Mouse (Mus musculus) kidney, embryonic 14.5 days (tissue): ENCODE results near the gene Timm10b. TPM values are rescaled to one million over a fixed set of nuclear protein-coding genes. Genes with fewer than 3 reads are reported as not detected.

Experiments
- ATAC-seq: fragments of 200-750 bp; cut with Nextera tagmentation; 2 replicates; pipeline ENCODE4 v1.8.0; 2017; ENCODE audit warnings: moderate number of reproducible peaks, mild to moderate bottlenecking, moderate TSS enrichment, moderate library complexity; ENCODE audit not compliant: low FRiP score, low TSS enrichment
- H3K27ac ChIP-seq: fragments of 300-500 bp; sonication (generic); 2 replicates; pipeline ENCODE4 v1.5.1; 2014; ENCODE audit warnings: low read depth, mild to moderate bottlenecking, low read length, moderate library complexity, mixed read lengths
- H3K27me3 ChIP-seq: fragments of 300-500 bp; sonication (generic); 2 replicates; pipeline ENCODE4 v1.6.1; 2014; ENCODE audit warnings: mild to moderate bottlenecking, low read length; ENCODE audit not compliant: control insufficient read depth, insufficient read depth
- H3K36me3 ChIP-seq: fragments of 300-500 bp; sonication (generic); 2 replicates; pipeline ENCODE4 v1.6.1; 2014; ENCODE audit warnings: low read length, mixed read lengths; ENCODE audit not compliant: control insufficient read depth, insufficient read depth
- H3K4me1 ChIP-seq: fragments of 300-500 bp; sonication (generic); 2 replicates; pipeline ENCODE4 v1.6.1; 2014; ENCODE audit warnings: low read length, mixed read lengths; ENCODE audit not compliant: control insufficient read depth, insufficient read depth
- H3K4me2 ChIP-seq: fragments of 300-500 bp; sonication (generic); replicated peaks from 2 replicates; pipeline ENCODE4 v1.6.1; 2014; ENCODE audit warnings: low read depth, mild to moderate bottlenecking, low read length
- H3K4me3 ChIP-seq: fragments of 300-500 bp; sonication (generic); 2 replicates; pipeline ENCODE4 v1.5.1; 2014; ENCODE audit warnings: mild to moderate bottlenecking, low read length
- H3K9ac ChIP-seq: fragments of 300-500 bp; sonication (generic); 2 replicates; pipeline ENCODE4 v1.6.1; 2014; ENCODE audit warnings: low read depth, mild to moderate bottlenecking, low read length, moderate library complexity
- H3K9me3 ChIP-seq: fragments of 300-500 bp; sonication (generic); 2 replicates; pipeline ENCODE4 v1.6.1; 2016; ENCODE audit warnings: low read length; ENCODE audit not compliant: control insufficient read depth
- WGBS: fragments of 180-500 bp; shearing (Covaris S2); extraction: QIAGEN DNeasy Blood & Tissue Kit; methylation state at CpG from one replicate; pipeline ENCODE4 v1.1.7; 2014; 5-methylcytosine and 5-hydroxymethylcytosine counted together
- polyA plus RNA-seq: library from polyadenylated mRNA; unstranded; fragments of >200 nt; fragmentation: Nextera tagmentation; extraction: Ambion mirVana; gene quantifications from 2 replicates; pipeline ENCODE4 v1.2.1, GENCODE M21; 2014

Timm10b gene
- polyA plus RNA-seq, 1 experiment from 2014 or later: 180 TPM

DNA sequence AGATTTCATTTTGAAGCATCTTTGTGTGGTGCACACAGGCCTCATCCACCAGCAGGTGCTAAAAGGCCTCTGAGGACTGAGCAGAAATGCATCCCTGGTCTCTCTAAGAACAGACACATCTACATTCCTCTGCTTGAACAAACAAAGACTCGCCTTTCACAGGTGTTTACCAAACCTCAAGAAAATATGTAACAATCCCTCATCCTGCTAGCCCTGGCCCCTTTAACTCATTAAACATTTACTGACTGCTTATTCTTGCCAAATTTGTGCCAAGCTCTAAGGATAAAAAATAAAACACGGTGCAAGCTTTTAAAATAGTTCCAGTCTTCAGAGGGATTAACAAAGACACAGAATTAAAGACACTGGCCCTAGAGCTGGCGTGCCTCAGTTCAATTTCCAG is 20.2 kb upstream of the Timm10b start:
- Histone ChIP-seq H3K27me3 (no peaks in the 10 kb centered on the region), H3K4me3 (no peak overlapping the region), H3K9ac (no peak overlapping the region), H3K4me1 (no peaks in the 10 kb centered on the region), H3K4me2 (no peak overlapping the region), H3K27ac (no peak overlapping the region), H3K36me3 (peaks cover 62% of the 10 kb centered on the region), H3K9me3 (no peaks in the 10 kb centered on the region)
- ATAC-seq: no peak
- WGBS: 79% methylated on average over 3 of the region's 3 CpGs

DNA sequence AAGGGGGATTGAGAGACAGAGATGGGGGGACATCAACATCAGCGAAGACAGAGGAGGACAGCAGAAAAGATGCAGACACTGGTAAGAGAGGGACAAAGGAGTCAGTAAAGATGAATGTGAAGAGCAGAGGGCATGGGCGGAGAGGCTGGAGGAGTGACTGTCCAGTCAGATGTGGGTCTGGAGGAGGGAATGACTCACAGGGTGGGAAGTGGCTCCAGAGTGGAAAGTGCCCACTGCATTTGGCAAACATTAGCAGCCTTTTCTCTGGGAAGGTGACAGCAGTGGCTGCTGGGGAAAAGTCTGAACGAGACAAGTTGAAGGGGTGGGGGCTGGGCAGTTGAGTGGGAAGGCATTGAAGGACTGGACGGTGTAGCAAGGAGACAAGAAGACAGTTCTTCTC is 18.8 kb upstream of the Timm10b start:
- no peak for ATAC-seq
- H3K27ac ChIP-seq: no peak overlapping the region

GRCm38 (mm10) chr7:105621646-105622292 is 18.1 kb upstream of the Timm10b start:
- Histone ChIP-seq H3K4me3 (no peak overlapping the region), H3K27me3 (no peaks in the 10 kb centered on the region), H3K4me2 (no peak overlapping the region), H3K36me3 (peaks cover 49% of the 10 kb centered on the region), H3K9me3 (no peaks in the 10 kb centered on the region), H3K9ac (no peak overlapping the region), H3K27ac (no peak overlapping the region), H3K4me1 (no peaks in the 10 kb centered on the region)
- WGBS: 80% methylated on average over 8 of the region's 8 CpGs
- no peak for ATAC-seq

More for the DNA sequence above, 18.8 kb upstream of the Timm10b start:
- H3K9me3 ChIP-seq: no peaks in the 10 kb centered on the region
- no peak overlapping the region for H3K9ac ChIP-seq
- H3K4me3 ChIP-seq: no peak overlapping the region
- no peaks in the 10 kb centered on the region for H3K4me1 ChIP-seq
- WGBS: 77% methylated on average over 4 of the region's 4 CpGs
- H3K36me3 ChIP-seq: peaks cover 56% of the 10 kb centered on the region
- H3K27me3 ChIP-seq: no peaks in the 10 kb centered on the region
- H3K4me2 ChIP-seq: no peak overlapping the region

DNA sequence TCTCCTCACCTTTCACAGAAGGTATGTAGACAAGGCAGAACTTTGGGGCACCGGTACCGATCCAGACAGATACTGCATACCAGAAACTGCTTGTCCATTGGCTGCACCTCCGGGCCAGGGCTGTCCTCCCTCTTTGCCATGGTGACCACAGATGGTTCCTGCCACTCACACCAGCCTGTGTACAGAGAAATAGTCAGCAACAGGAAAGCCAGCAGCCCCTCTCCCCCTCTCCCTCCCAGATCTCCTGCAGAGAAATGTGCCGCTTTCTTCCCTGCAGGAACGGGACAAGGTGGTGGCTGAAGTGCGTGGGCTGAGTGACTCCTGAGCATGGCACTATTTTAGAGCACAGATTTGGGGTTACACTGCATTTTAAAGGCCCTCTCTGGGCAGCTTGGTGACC is 14.5 kb upstream of the Timm10b start:
- ATAC-seq: no peak
- Histone ChIP-seq H3K4me1 (no peaks in the 10 kb centered on the region), H3K9me3 (no peaks in the 10 kb centered on the region), H3K9ac (no peak overlapping the region), H3K36me3 (peaks cover 25% of the 10 kb centered on the region), H3K27me3 (no peaks in the 10 kb centered on the region), H3K4me2 (no peak overlapping the region), H3K27ac (no peak overlapping the region), H3K4me3 (no peak overlapping the region)
- 81% methylated on average over 6 of the region's 6 CpGs for WGBS

DNA sequence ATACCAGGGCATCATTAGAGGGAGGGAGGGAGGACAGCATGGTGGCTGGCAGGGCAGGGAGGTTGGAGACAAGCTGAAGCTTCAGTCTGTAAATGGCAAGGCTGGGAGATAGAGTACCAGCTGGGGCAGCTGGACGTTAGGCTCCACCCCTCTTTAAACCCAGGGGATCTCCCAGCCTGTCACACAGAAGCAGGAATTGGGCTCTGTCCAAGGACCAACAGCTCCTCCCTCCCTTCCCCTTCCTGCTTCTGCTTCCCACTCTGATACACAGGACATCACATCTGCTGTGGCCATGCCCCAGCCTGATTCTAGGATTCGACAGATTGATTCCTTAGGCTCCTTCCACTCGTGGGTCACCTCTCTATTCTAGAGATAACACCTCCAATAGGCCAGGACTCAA is 11.2 kb upstream of the Timm10b start:
- ATAC-seq: no peak
- Histone ChIP-seq H3K9me3 (no peaks in the 10 kb centered on the region), H3K27me3 (no peaks in the 10 kb centered on the region), H3K27ac (peak overlapping the region; percentile 38; the same call in 1 of the 2 replicates), H3K4me1 (no peaks in the 10 kb centered on the region), H3K4me2 (no peak overlapping the region), H3K4me3 (no peak overlapping the region), H3K36me3 (peaks cover 14% of the 10 kb centered on the region), H3K9ac (no peak overlapping the region)
- WGBS: 26% methylated on average over 3 of the region's 3 CpGs

- Histone ChIP-seq H3K27me3 (no peaks in the 10 kb centered on the region), H3K4me3 (peak overlapping the region; percentile 81), H3K4me1 (0 out of 2 replicates have a peak, but pooled peaks cover 3% of the 10 kb centered on the region), H3K9ac (peak overlapping the region; percentile 77), H3K4me2 (peak overlapping the region; percentile 77), H3K36me3 (peaks cover 19% of the 10 kb centered on the region), H3K9me3 (no peaks in the 10 kb centered on the region), H3K27ac (no peak overlapping the region)
- WGBS: 17% methylated on average over 4 of the region's 4 CpGs
- ATAC-seq: no peak
Observed at GRCm38 (mm10) chr7:105632551-105632972, 7.3 kb upstream of the Timm10b start.

GRCm38 (mm10) chr7:105633127-105633800 is 6.6 kb upstream of the Timm10b start, which contains the start of gene Trim3:
Trim3 (minus strand) TSS chr7:105633571.
- no peaks in the 10 kb centered on the region for H3K9me3 ChIP-seq
- H3K9ac ChIP-seq: peak within 1 kb of the TSS; percentile 77
- 0 out of 2 replicates have a peak, but pooled peaks cover 3% of the 10 kb centered on the region for H3K4me1 ChIP-seq
- H3K4me2 ChIP-seq: peak within 1 kb of the TSS; percentile 77
- H3K4me3 ChIP-seq: peak within 1 kb of the TSS; percentile 81
- H3K27ac ChIP-seq: peak within 1 kb of the TSS; percentile 26; the same call in 1 of the 2 replicates
- no peaks in the 10 kb centered on the region for H3K27me3 ChIP-seq
- peak; percentile 95 for ATAC-seq
- WGBS: under 1% methylated on average over 62 of the region's 71 CpGs
- peaks cover 26% of the 10 kb centered on the region for H3K36me3 ChIP-seq

- Histone ChIP-seq H3K27me3 (no peaks in the 10 kb centered on the region), H3K9ac (peak overlapping the region; percentile 77), H3K4me3 (peak overlapping the region; percentile 81), H3K27ac (peak overlapping the region; percentile 26; the same call in 1 of the 2 replicates), H3K9me3 (no peaks in the 10 kb centered on the region), H3K4me2 (peak overlapping the region; percentile 77), H3K36me3 (peaks cover 31% of the 10 kb centered on the region), H3K4me1 (0 out of 2 replicates have a peak, but pooled peaks cover 3% of the 10 kb centered on the region)
- ATAC-seq: no peak
- WGBS: 3% methylated on average over 10 of the region's 10 CpGs
Observed at GRCm38 (mm10) chr7:105633801-105634135, 6.1 kb upstream of the Timm10b start.
